Mouse (Mus musculus) G1E (cell line): ENCODE data around the gene 4930544D05Rik. TPM values are rescaled to one million over a fixed set of nuclear protein-coding genes. Genes with fewer than 3 reads are reported as not detected.

Experiments
- ATAC-seq: 2 replicates; pipeline ENCODE4 v1.8.0; 2016; ENCODE audit warnings: mild to moderate bottlenecking; ENCODE audit not compliant: insufficient number of reproducible peaks, poor library complexity, low FRiP score, severe bottlenecking; ENCODE audit errors: extremely low read depth
- DNase-seq: peaks from one replicate; pipeline ENCODE4 v3.0.0; 2012; ENCODE audit warnings: low spot score
- H3K27me3 ChIP-seq: 2 replicates; pipeline ENCODE4 v1.6.1; 2012; ENCODE audit warnings: mild to moderate bottlenecking, low read length, inconsistent platforms; ENCODE audit not compliant: insufficient read depth
- H3K36me3 ChIP-seq: replicated peaks from 2 replicates; pipeline ENCODE3; 2012; ENCODE audit warnings: mild to moderate bottlenecking, inconsistent platforms
- H3K4me1 ChIP-seq: 2 replicates; pipeline ENCODE4 v1.6.1; 2012; ENCODE audit warnings: low read depth, low read length, inconsistent platforms, mixed read lengths; ENCODE audit not compliant: insufficient read depth
- H3K4me3 ChIP-seq: 2 replicates; pipeline ENCODE4 v1.5.1; 2012; ENCODE audit warnings: low read depth, mild to moderate bottlenecking, inconsistent platforms, low read length, moderate library complexity, mixed read lengths
- H3K9me3 ChIP-seq: replicated peaks from 2 replicates; pipeline ENCODE4 v1.6.1; 2012; ENCODE audit warnings: inconsistent platforms
- CTCF ChIP-seq: IDR thresholded peaks from 2 replicates; pipeline ENCODE4 v1.5.1; 2012; ENCODE audit warnings: low read depth, low read length, inconsistent platforms, mixed read lengths
- GATA1 ChIP-seq: IDR thresholded peaks from 2 replicates; pipeline ENCODE4 v1.6.1; 2012; ENCODE audit warnings: borderline replicate concordance, low read length, inconsistent platforms, mixed read lengths
- GATA2 ChIP-seq: IDR thresholded peaks from 2 replicates; pipeline ENCODE4 v1.6.1; 2012; ENCODE audit warnings: low read depth, low read length, inconsistent platforms, borderline replicate concordance
- POLR2AphosphoS5 ChIP-seq: IDR thresholded peaks from 2 replicates; pipeline ENCODE4 v1.6.1; 2012; ENCODE audit warnings: low read depth, low read length, inconsistent platforms; ENCODE audit not compliant: insufficient replicate concordance
- TAL1 ChIP-seq: conservative IDR thresholded peaks from 2 replicates; pipeline ENCODE4 v1.6.1; 2012; ENCODE audit warnings: low read depth, low read length, inconsistent platforms, mixed read lengths
- polyA plus RNA-seq: library from polyadenylated mRNA; stranded (reverse); fragments of >175 nt; gene quantifications from 2 replicates; pipeline ENCODE4 v1.2.3, GENCODE M21; 2012
- total RNA-seq, 2 experiments: library from RNA; stranded (forward) in 1 of 2; stranded (reverse) in 1 of 2; fragments of 200-1000 nt in 1 of 2; fragments of >200 nt in 1 of 2; fragmentation: Nextera tagmentation in 1 of 2; gene quantifications; 2 replicates each; pipeline ENCODE4 v1.2.3; 2014 to 2017

The 4930544D05Rik gene
- total and polyA plus RNA-seq, 3 experiments, result not detected

- peaks cover 99% of the 10 kb centered on the region for H3K36me3 ChIP-seq
- H3K9me3 ChIP-seq, result no peaks in the 10 kb centered on the region
- TF ChIP-seq POLR2AphosphoS5 (no peak), GATA1 (no peak), TAL1 (no peak), GATA2 (no peak), CTCF (peak; percentile 2; the same call in 1 of the 2 replicates)
- ATAC-seq (no peak), DNase-seq (no peak)
- H3K27me3 ChIP-seq, result no peaks in the 10 kb centered on the region
- no peak overlapping the region for H3K4me3 ChIP-seq
- H3K4me1 ChIP-seq, result peaks cover 4% of the 10 kb centered on the region
Measured at GRCm38 (mm10) chr11:70608381-70609066, 7.1 kb upstream of the 4930544D05Rik start.

GRCm38 (mm10) chr11:70610752-70611151 lies 4.9 kb upstream of the 4930544D05Rik start:
- Histone ChIP-seq H3K36me3 (peaks cover 91% of the 10 kb centered on the region), H3K4me1 (peaks cover 13% of the 10 kb centered on the region), H3K27me3 (no peaks in the 10 kb centered on the region), H3K9me3 (no peaks in the 10 kb centered on the region), H3K4me3 (no peak overlapping the region)
- DNase-seq (no peak), ATAC-seq (no peak)
- TF ChIP-seq TAL1 (no peak), CTCF (no peak), GATA2 (no peak), POLR2AphosphoS5 (no peak), GATA1 (no peak)

- peaks cover 80% of the 10 kb centered on the region for H3K36me3 ChIP-seq
- ATAC-seq (no peak), DNase-seq (no peak)
- H3K27me3 ChIP-seq, result peaks cover 4% of the 10 kb centered on the region; the same call in 1 of the 2 replicates
- H3K4me1 ChIP-seq, result peaks cover 13% of the 10 kb centered on the region
- no peaks in the 10 kb centered on the region for H3K9me3 ChIP-seq
- H3K4me3 ChIP-seq, result no peak overlapping the region
- TF ChIP-seq GATA2 (no peak), POLR2AphosphoS5 (no peak), TAL1 (no peak), CTCF (no peak), GATA1 (no peak)
Measured at GRCm38 (mm10) chr11:70612505-70612904, 3.1 kb upstream of the 4930544D05Rik start.

GRCm38 (mm10) chr11:70615074-70615473 lies 574 bp upstream of the 4930544D05Rik start:
- peak overlapping the region; percentile 62; the same call in 1 of the 2 replicates for H3K4me3 ChIP-seq
- H3K36me3 ChIP-seq, result peaks cover 54% of the 10 kb centered on the region
- ATAC-seq (peak; percentile 34; the same call in 1 of the 2 replicates), DNase-seq (peak; percentile 76)
- no peak for TF ChIP-seq CTCF
- TF ChIP-seq GATA2, result no peak
- no peak for TF ChIP-seq GATA1
- no peak for TF ChIP-seq POLR2AphosphoS5
- TF ChIP-seq TAL1, result no peak
- H3K9me3 ChIP-seq, result no peaks in the 10 kb centered on the region
- H3K27me3 ChIP-seq, result peaks cover 13% of the 10 kb centered on the region; the same call in 1 of the 2 replicates
- H3K4me1 ChIP-seq, result peaks cover 13% of the 10 kb centered on the region

GRCm38 (mm10) chr11:70619101-70619500 lies 3.5 kb downstream of the 4930544D05Rik start, which contains the start of gene Chrne:
Chrne (minus strand) TSS chr11:70619216.
- ATAC-seq (no peak), DNase-seq (no peak)
- peaks cover 16% of the 10 kb centered on the region; the same call in 1 of the 2 replicates for H3K27me3 ChIP-seq
- H3K4me3 ChIP-seq, result no peak within 1 kb of the TSS
- TF ChIP-seq CTCF, result no peak
- TF ChIP-seq GATA2, result no peak
- no peak for TF ChIP-seq POLR2AphosphoS5
- no peak for TF ChIP-seq TAL1
- TF ChIP-seq GATA1, result no peak
- H3K9me3 ChIP-seq, result no peaks in the 10 kb centered on the region
- H3K4me1 ChIP-seq, result peaks cover 26% of the 10 kb centered on the region
- H3K36me3 ChIP-seq, result peaks cover 18% of the 10 kb centered on the region

- no peak overlapping the region for H3K4me3 ChIP-seq
- ATAC-seq (peak; percentile 49), DNase-seq (no peak)
- no peaks in the 10 kb centered on the region for H3K9me3 ChIP-seq
- peaks cover 16% of the 10 kb centered on the region; the same call in 1 of the 2 replicates for H3K27me3 ChIP-seq
- TF ChIP-seq GATA2 (no peak), GATA1 (no peak), POLR2AphosphoS5 (no peak), TAL1 (no peak), CTCF (no peak)
- no peaks in the 10 kb centered on the region for H3K36me3 ChIP-seq
- peaks cover 26% of the 10 kb centered on the region for H3K4me1 ChIP-seq
Measured at GRCm38 (mm10) chr11:70621972-70622814, 6.5 kb downstream of the 4930544D05Rik start.
